Mouse (Mus musculus) embryonic facial prominence, embryonic 12.5 days (tissue): ENCODE results near the gene Laptm4a. TPM values are rescaled to one million over a fixed set of nuclear protein-coding genes. Genes with fewer than 3 reads are reported as not detected.

ENCODE experiments used
- ATAC-seq: fragments of 200-750 bp; cut with Nextera tagmentation; 2 replicates; pipeline ENCODE4 v1.8.0; 2017; ENCODE audit not compliant: insufficient number of reproducible peaks, insufficient read depth, low FRiP score, low TSS enrichment
- H3K27ac ChIP-seq: fragments of 300-500 bp; sonication (generic); 2 replicates; pipeline ENCODE4 v1.5.1; 2016; ENCODE audit warnings: mild to moderate bottlenecking
- H3K27me3 ChIP-seq: fragments of 300-500 bp; sonication (generic); 2 replicates; pipeline ENCODE4 v1.6.1; 2016; ENCODE audit warnings: mild to moderate bottlenecking, moderate library complexity
- H3K36me3 ChIP-seq: fragments of 300-500 bp; sonication (generic); 2 replicates; pipeline ENCODE4 v1.6.1; 2016; ENCODE audit warnings: mild to moderate bottlenecking
- H3K4me1 ChIP-seq: fragments of 300-500 bp; sonication (generic); 2 replicates; pipeline ENCODE4 v1.6.1; 2016
- H3K4me2 ChIP-seq: fragments of 300-500 bp; sonication (generic); replicated peaks from 2 replicates; pipeline ENCODE4 v1.6.1; 2016; ENCODE audit warnings: mild to moderate bottlenecking, moderate library complexity
- H3K4me3 ChIP-seq: fragments of 300-500 bp; sonication (generic); 2 replicates; pipeline ENCODE4 v1.5.1; 2016; ENCODE audit warnings: mild to moderate bottlenecking
- H3K9ac ChIP-seq: fragments of 300-500 bp; sonication (generic); 2 replicates; pipeline ENCODE4 v1.6.1; 2016; ENCODE audit warnings: mild to moderate bottlenecking, moderate library complexity
- H3K9me3 ChIP-seq: fragments of 300-500 bp; sonication (generic); 2 replicates; pipeline ENCODE4 v1.6.1; 2016; ENCODE audit warnings: mild to moderate bottlenecking, moderate library complexity
- WGBS: fragments of 180-500 bp; shearing (Covaris S2); methylation state at CpG from one replicate; pipeline ENCODE4 v1.1.7; 2016; 5-methylcytosine and 5-hydroxymethylcytosine counted together
- polyA plus RNA-seq: library from polyadenylated mRNA; unstranded; fragments of >200 nt; fragmentation: Nextera tagmentation; extraction: Ambion mirVana; gene quantifications from 2 replicates; pipeline ENCODE4 v1.2.1, GENCODE M21; 2016

Gene Laptm4a
- polyA plus RNA-seq, 1 experiment from 2014 or later: 307 TPM

DNA sequence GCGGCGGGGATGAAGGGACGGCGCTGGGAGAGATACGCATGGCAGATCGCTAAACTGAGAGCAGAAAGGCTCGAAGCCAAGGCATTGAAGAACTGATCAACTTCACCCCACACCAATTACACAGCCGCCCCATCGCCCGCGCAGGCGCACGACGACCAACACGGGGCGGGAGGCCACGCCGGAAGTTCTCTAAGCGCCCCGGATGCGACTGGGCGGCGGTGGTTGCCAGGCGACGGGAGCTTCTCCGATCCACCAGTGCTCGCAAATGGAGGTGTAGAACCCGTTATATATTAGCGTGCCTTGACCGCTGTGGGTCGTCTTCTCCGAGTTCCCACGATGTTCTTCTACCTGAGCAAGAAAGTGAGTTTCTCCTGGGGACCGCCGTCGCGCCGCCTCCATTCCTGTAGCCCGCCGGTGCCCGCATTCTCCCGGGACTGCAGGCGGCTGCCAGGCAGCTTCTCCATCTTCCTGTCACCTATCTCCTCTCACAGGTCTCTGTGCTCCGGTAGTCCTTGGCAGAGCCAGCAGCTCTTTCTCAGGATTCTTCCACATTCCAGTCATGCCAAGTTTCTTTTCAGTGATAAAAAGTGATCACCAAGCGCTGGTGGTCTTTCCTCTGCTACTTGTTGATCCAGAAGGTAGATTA is 52.5 kb downstream of the Laptm4a start, which contains the start of gene Wdr35:
Gene Wdr35, plus strand, starts transcription at position 73 of the 646 bp plus-strand sequence.
- WGBS: 1% methylated on average over 45 of the region's 45 CpGs
- H3K36me3 ChIP-seq: no peaks in the 10 kb centered on the region; the same call in 1 of the 2 replicates
- 0 out of 2 replicates have a peak within 1 kb of the TSS, but pooled peaks have one; percentile 46 for H3K27ac ChIP-seq
- H3K27me3 ChIP-seq: no peaks in the 10 kb centered on the region
- no peaks in the 10 kb centered on the region for H3K9me3 ChIP-seq
- peak within 1 kb of the TSS; percentile 68 for H3K4me3 ChIP-seq
- H3K4me2 ChIP-seq: peak within 1 kb of the TSS; percentile 87
- peak; percentile 82 for ATAC-seq
- peaks cover 4% of the 10 kb centered on the region; the same call in 1 of the 2 replicates for H3K4me1 ChIP-seq
- peak within 1 kb of the TSS; percentile 55 for H3K9ac ChIP-seq

DNA sequence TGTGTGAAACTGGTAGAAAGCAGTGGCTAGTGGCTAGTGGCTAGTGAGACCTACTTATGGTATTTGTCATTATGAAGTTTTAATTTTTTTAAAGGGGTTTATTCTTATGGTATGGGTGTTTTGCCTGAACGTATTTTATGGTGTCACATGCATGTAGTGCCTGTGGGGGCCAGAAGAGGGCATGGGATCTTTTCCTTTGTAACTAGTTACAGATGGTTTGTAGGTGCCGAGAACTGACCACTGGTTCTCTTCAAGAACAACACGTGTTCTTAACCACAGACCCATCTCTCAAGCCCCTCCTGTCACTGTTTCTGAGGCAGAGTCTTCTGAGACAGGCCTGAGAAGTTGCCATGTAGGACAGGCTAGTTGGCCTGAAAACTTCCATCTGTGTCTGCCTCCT is 53.6 kb downstream of the Laptm4a start:
- Histone ChIP-seq H3K36me3 (peaks cover 8% of the 10 kb centered on the region), H3K27ac (no peak overlapping the region), H3K9me3 (no peaks in the 10 kb centered on the region), H3K4me2 (no peak overlapping the region), H3K4me3 (no peak overlapping the region), H3K9ac (no peak overlapping the region), H3K27me3 (no peaks in the 10 kb centered on the region), H3K4me1 (peaks cover 4% of the 10 kb centered on the region; the same call in 1 of the 2 replicates)
- WGBS: 90% methylated on average over 3 of the region's 3 CpGs
- ATAC-seq: no peak

Other genes with a start within 250 kb of the Laptm4a start
- 60.8 and 63.3 TPM in 2 replicates for gene Pum2, start 247.5 kb upstream of the Laptm4a start, polyA plus RNA-seq
- gene Sdc1, start 150.3 kb upstream of the Laptm4a start, polyA plus RNA-seq: 173 and 184 TPM in 2 replicates
- 2.0 and 2.1 TPM in 2 replicates for gene Matn3, start 26.3 kb downstream of the Laptm4a start, polyA plus RNA-seq
- gene Wdr35, start 52.2 kb downstream of the Laptm4a start, polyA plus RNA-seq: 26.7 and 27.1 TPM in 2 replicates
- gene Ttc32, start 108.3 kb downstream of the Laptm4a start, polyA plus RNA-seq: 17.6 and 17.9 TPM in 2 replicates